Mouse (Mus musculus) limb, embryonic 12.5 days (tissue): Measurements from ENCODE around the gene Fbxl8. TPM values are rescaled to one million over a fixed set of nuclear protein-coding genes. Genes with fewer than 3 reads are reported as not detected.
A peak's percentile ranks its signal among the peaks of the same experiment; 100 is the strongest.

ENCODE experiments used
- ATAC-seq: fragments of 200-750 bp; cut with Nextera tagmentation; 2 replicates; pipeline ENCODE4 v1.8.0; 2017; ENCODE audit warnings: low read depth, moderate TSS enrichment; ENCODE audit not compliant: insufficient number of reproducible peaks, insufficient read depth, low FRiP score, low TSS enrichment
- H3K27ac ChIP-seq: fragments of 300-500 bp; sonication (generic); 2 replicates; pipeline ENCODE4 v1.5.1; 2016; ENCODE audit warnings: mild to moderate bottlenecking, moderate library complexity
- H3K27me3 ChIP-seq: fragments of 300-500 bp; sonication (generic); 2 replicates; pipeline ENCODE4 v1.6.1; 2016; ENCODE audit warnings: mild to moderate bottlenecking, moderate library complexity
- H3K36me3 ChIP-seq: fragments of 300-500 bp; sonication (generic); 2 replicates; pipeline ENCODE4 v1.6.1; 2016; ENCODE audit warnings: mild to moderate bottlenecking, moderate library complexity
- H3K4me1 ChIP-seq: fragments of 300-500 bp; sonication (generic); replicated peaks from 2 replicates; pipeline ENCODE4 v1.6.1; 2016
- H3K4me2 ChIP-seq: fragments of 300-500 bp; sonication (generic); 2 replicates; pipeline ENCODE4 v1.6.1; 2016; ENCODE audit warnings: mild to moderate bottlenecking, moderate library complexity
- H3K4me3 ChIP-seq: fragments of 300-500 bp; sonication (generic); replicated peaks from 2 replicates; pipeline ENCODE4 v1.5.1; 2016; ENCODE audit warnings: mild to moderate bottlenecking
- H3K9ac ChIP-seq: fragments of 300-500 bp; sonication (generic); replicated peaks from 2 replicates; pipeline ENCODE4 v1.6.1; 2016; ENCODE audit warnings: mild to moderate bottlenecking, moderate library complexity
- H3K9me3 ChIP-seq: fragments of 300-500 bp; sonication (generic); 2 replicates; pipeline ENCODE4 v1.6.1; 2016; ENCODE audit warnings: mild to moderate bottlenecking, moderate library complexity
- whole genome bisulfite sequencing: fragments of 180-500 bp; shearing (Covaris S2); methylation state at CpG from one replicate; pipeline ENCODE4 v1.1.7; 2016; 5-methylcytosine and 5-hydroxymethylcytosine counted together
- polyA plus RNA-seq: library from polyadenylated mRNA; unstranded; fragments of >200 nt; fragmentation: Nextera tagmentation; extraction: Ambion mirVana; gene quantifications from 2 replicates; pipeline ENCODE4 v1.2.1, GENCODE M21; 2016

The Fbxl8 gene
- polyA plus RNA-seq, 1 experiment from 2014 or later: 1.9 TPM

DNA sequence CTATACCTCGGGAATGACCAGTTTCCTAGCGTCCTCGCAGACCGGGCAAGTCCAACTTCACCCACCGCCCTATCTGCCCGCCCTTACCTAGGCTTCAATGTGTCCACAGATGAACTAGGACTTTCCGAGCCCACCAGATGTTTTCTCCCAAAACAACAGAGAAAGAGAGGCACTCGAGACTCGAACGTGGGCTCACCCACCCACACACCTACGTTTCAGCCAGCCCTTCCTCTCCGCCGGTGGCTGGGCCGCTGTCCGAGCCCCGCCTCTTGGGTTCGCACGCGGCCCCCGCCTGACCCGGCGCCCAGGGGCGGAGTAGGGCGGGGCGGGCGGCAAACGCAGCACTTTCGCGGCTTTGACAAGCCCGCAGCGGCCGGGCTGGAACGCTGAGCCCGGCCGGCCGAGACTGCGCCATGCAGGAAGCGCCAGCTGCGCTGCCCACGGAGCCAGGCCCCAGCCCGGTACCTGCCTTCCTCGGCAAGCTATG, 5.1 kb downstream of the Fbxl8 start, which contains the start of gene Hsf4:
Hsf4 (plus strand) TSS at position 341 of the 487 bp plus-strand sequence.
- no peak for ATAC-seq
- Histone ChIP-seq H3K27ac (no peak within 1 kb of the TSS), H3K4me3 (peak within 1 kb of the TSS; percentile 51), H3K27me3 (peaks cover 99% of the 10 kb centered on the region), H3K4me2 (peak within 1 kb of the TSS; percentile 86), H3K9me3 (peaks cover 6% of the 10 kb centered on the region; the same call in 1 of the 2 replicates), H3K36me3 (no peaks in the 10 kb centered on the region), H3K4me1 (peaks cover 40% of the 10 kb centered on the region), H3K9ac (peak within 1 kb of the TSS; percentile 57)
- WGBS: under 1% methylated on average over 42 of the region's 42 CpGs

DNA sequence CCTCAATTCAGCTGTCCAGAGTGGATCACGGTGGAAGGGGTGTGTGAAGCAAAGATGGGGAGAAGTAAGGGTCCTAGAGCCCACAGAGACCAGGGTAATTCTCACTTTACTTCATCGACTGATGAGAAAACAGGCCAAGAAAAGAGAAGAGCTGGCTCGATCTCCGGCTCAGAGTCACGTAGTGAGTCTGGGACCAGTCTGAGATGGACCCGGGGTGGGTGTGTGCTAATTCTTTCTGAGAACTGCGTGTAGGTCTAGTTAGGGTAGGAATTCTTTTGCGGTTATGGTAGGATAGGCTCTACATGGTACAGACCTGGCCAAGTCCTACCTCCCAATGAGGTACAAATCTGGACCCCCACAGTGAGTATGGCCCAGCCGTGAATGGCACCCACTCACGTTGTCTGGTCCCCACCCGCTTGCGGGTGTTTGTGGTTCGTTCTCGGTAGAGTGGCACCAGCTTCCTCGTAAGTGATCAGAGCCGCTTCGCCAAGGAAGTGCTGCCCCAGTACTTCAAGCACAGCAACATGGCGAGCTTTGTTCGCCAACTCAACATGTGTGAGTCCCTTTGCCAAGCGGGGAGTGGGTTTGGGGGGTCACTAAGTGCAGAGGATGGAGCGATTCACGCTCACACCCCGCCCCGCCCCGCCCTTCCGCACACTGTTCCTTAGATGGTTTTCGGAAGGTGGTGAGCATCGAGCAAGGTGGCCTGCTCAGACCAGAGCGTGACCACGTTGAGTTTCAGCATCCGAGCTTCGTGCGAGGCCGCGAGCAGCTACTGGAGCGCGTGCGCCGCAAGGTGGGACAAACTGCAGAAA, 5.9 kb downstream of the Fbxl8 start:
- H3K4me1 ChIP-seq: peaks cover 36% of the 10 kb centered on the region
- peak; percentile 0; the same call in 1 of the 2 replicates for ATAC-seq

DNA sequence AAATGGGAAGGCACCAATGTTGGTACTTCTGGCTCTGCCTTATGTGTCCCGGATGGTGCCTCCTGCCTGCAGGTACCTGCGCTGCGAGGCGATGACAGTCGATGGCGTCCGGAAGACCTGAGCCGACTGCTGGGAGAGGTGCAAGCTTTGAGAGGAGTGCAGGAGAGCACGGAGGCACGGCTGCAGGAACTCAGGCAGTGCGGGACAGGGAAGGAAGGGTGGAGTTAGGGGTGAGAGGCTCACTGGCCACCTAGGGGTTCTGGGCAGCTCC, 6.4 kb downstream of the Fbxl8 start:
- peak overlapping the region; percentile 33 for H3K4me2 ChIP-seq

More for the DNA sequence above, 5.9 kb downstream of the Fbxl8 start:
- peak overlapping the region; percentile 86 for H3K4me2 ChIP-seq
- H3K27me3 ChIP-seq: peaks cover 99% of the 10 kb centered on the region
- peaks cover 6% of the 10 kb centered on the region; the same call in 1 of the 2 replicates for H3K9me3 ChIP-seq
- no peaks in the 10 kb centered on the region for H3K36me3 ChIP-seq
- WGBS: 2% methylated on average over 39 of the region's 39 CpGs
- H3K9ac ChIP-seq: no peak overlapping the region
- H3K27ac ChIP-seq: no peak overlapping the region
- peak overlapping the region; percentile 51 for H3K4me3 ChIP-seq

DNA sequence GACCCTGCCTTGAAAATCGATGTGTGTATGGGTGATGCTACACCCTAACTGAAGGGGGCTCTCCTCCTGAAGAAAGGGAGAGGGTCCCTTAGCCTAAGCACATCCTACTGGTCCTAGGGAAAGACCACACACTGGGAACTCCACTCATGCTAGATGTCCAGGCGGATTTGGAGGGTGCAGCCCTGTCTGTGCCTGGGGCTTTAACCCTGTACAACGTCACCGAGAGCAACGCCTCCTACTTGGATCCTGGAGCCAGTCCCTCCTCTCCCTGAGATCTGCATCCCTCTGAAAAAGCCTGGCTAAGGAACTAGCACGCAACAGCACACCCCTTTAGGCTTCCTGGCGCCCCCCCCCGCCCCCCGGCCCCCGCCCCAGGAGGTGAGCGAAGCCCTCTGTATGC, 10.9 kb downstream of the Fbxl8 start:
- H3K36me3 ChIP-seq: peaks cover 5% of the 10 kb centered on the region; the same call in 1 of the 2 replicates
- H3K9ac ChIP-seq: no peak overlapping the region
- H3K4me1 ChIP-seq: peaks cover 32% of the 10 kb centered on the region
- peaks cover 99% of the 10 kb centered on the region for H3K27me3 ChIP-seq
- H3K4me2 ChIP-seq: peak overlapping the region; percentile 85
- peak overlapping the region; percentile 44 for H3K4me3 ChIP-seq
- no peak for ATAC-seq
- no peaks in the 10 kb centered on the region for H3K9me3 ChIP-seq
- WGBS: 6% methylated on average over 10 of the region's 11 CpGs
- H3K27ac ChIP-seq: no peak overlapping the region

More for the DNA sequence above, 6.4 kb downstream of the Fbxl8 start:
- no peak overlapping the region for H3K27ac ChIP-seq
- no peaks in the 10 kb centered on the region for H3K36me3 ChIP-seq
- 3% methylated on average over 11 of the region's 11 CpGs for WGBS
- peaks cover 99% of the 10 kb centered on the region for H3K27me3 ChIP-seq
- no peak for ATAC-seq
- H3K9ac ChIP-seq: no peak overlapping the region
- H3K4me3 ChIP-seq: peak overlapping the region; percentile 13; the same call in 1 of the 2 replicates
- H3K9me3 ChIP-seq: peaks cover 6% of the 10 kb centered on the region; the same call in 1 of the 2 replicates
- peaks cover 41% of the 10 kb centered on the region for H3K4me1 ChIP-seq

DNA sequence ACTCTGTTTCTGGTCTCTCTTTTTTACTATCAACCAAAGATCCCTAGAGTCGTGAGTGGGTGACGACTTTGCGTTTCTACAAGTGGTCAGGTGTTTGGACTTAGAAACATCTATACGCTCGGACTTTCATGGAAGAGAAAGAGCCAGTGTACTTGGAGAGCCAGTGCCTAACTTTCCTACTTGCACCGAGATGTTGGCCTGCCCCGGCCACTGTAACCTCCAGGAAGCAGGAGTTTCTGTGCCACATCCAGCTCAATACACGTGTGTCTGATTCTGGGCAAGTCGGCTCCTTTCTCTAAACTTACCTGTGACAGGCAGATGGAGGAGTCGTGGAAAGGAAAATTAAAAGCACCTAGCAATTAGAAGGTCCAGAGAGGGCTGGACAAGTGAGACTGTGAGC, 11.4 kb downstream of the Fbxl8 start, which contains the start of gene Nol3:
Nol3 (plus strand) TSS at position 301 of the 400 bp plus-strand sequence.
- H3K36me3 ChIP-seq: peaks cover 6% of the 10 kb centered on the region; the same call in 1 of the 2 replicates
- no peaks in the 10 kb centered on the region for H3K9me3 ChIP-seq
- WGBS: 6% methylated on average over 10 of the region's 10 CpGs
- peaks cover 99% of the 10 kb centered on the region for H3K27me3 ChIP-seq
- peaks cover 27% of the 10 kb centered on the region for H3K4me1 ChIP-seq
- peak within 1 kb of the TSS; percentile 44 for H3K4me3 ChIP-seq
- peak within 1 kb of the TSS; percentile 55 for H3K9ac ChIP-seq
- no peak within 1 kb of the TSS for H3K27ac ChIP-seq
- peak within 1 kb of the TSS; percentile 85 for H3K4me2 ChIP-seq
- no peak for ATAC-seq

DNA sequence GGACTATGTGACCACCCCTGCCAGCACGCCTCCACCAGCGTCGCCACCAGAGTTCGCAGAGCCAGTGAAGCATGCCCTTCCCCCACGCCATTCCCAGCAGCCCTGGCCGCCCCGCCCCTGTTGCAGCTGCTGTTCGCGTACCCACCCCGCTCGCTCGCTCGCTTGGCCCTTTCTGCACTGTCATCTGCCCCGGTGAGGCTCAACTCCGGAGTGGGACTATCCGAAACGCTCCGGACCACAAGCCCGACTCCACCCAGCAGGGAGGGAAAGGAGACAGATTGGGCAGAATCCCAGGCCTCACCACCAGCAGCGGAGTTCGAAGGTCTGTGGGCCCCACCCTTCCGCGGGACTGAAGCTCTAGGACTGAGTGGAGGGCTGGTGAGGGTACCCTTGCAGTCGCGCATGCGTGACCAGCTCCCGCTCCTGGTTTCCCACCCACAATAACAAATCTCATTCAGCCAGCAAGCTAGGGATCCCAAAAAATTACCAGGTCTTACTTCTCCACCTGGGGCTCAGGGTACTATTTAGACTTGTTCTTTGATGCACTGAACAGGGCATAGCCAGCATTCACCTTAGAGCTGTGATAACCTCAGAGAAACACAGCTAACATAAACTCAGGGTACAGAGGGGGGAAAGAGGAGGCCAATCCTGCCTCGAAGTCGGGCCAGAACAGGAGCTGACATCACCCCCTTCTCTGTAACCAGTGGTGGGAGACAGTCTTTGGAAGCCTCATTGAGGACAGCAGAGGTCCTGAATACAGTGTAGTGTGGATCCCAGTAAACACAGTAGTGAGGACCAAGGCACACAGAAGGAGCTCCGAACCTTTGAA, 12.1 kb downstream of the Fbxl8 start:
- peak; percentile 67; the same call in 1 of the 2 replicates for ATAC-seq
- Histone ChIP-seq H3K9me3 (no peaks in the 10 kb centered on the region), H3K4me2 (peak overlapping the region; percentile 85), H3K27ac (no peak overlapping the region), H3K9ac (peak overlapping the region; percentile 55), H3K4me3 (peak overlapping the region; percentile 44), H3K36me3 (peaks cover 9% of the 10 kb centered on the region), H3K27me3 (peaks cover 97% of the 10 kb centered on the region), H3K4me1 (peaks cover 26% of the 10 kb centered on the region)
- 3% methylated on average over 30 of the region's 30 CpGs for WGBS

DNA sequence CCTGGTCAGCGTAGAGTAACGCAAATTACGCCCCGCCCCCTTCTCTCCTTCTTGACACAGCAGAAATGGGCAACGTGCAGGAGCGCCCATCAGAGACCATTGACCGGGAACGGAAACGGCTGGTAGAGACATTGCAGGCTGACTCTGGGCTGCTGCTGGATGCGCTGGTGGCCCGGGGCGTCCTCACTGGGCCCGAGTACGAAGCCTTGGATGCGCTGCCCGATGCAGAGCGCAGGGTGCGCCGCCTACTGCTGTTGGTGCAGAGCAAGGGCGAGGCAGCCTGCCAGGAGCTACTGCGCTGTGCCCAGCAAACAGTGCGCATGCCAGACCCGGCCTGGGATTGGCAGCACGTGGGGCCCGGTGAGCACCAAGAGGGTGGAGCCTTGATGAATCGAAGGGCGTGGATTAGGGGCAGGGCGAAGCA, 14.5 kb downstream of the Fbxl8 start:
- ATAC-seq: no peak
- Histone ChIP-seq H3K9me3 (no peaks in the 10 kb centered on the region), H3K27ac (no peak overlapping the region), H3K4me3 (peak overlapping the region; percentile 23), H3K36me3 (peaks cover 28% of the 10 kb centered on the region), H3K4me1 (peaks cover 24% of the 10 kb centered on the region), H3K27me3 (peaks cover 81% of the 10 kb centered on the region), H3K9ac (0 out of 2 replicates have a peak overlapping the region, but pooled peaks have one; percentile 34), H3K4me2 (peak overlapping the region; percentile 46)
- 4% methylated on average over 28 of the region's 28 CpGs for WGBS

DNA sequence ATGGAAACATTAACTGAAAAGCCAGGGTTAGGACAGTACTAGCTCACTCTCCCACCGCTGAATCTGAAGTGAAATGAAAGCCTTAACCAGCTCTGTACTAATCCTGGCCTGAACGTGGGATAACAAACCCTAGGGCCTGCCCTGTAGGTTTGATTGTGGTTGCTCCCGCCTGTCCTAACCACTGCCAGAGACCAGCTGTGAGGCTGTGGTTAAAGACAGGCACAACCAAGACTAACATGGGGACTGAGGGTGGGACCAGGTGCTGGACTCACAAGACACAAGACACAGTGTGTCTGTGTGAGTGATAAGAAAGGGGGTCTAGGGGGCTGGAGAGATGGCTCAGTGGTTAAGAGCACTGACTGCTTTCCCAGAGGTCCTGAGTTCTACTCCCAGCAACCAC, 16.1 kb downstream of the Fbxl8 start:
- WGBS: 62% methylated on average over 3 of the region's 3 CpGs
- peaks cover 39% of the 10 kb centered on the region for H3K36me3 ChIP-seq
- H3K4me1 ChIP-seq: peaks cover 19% of the 10 kb centered on the region
- H3K9ac ChIP-seq: no peak overlapping the region
- peaks cover 70% of the 10 kb centered on the region for H3K27me3 ChIP-seq
- H3K4me2 ChIP-seq: no peak overlapping the region
- H3K27ac ChIP-seq: no peak overlapping the region
- no peaks in the 10 kb centered on the region for H3K9me3 ChIP-seq
- ATAC-seq: no peak
- H3K4me3 ChIP-seq: no peak overlapping the region

DNA sequence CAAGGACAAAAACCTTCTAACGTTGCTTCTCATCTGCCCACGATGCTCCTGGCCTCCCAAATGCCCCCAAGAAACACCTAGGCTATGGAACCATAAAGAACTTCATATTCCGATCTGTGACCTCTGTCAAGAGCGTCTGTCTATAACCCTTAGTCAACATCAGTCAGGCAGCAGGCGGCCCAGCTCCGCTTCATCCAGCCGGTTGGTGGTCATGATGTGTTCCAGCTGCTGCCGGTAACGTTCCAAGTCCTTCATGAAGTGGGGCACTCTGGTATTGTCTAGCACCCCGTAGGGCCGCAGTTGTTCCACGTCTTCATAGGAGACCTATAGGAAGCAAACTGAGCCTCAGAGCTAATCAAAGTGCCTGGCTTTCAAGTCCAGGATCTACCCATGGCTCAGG, 17.4 kb downstream of the Fbxl8 start:
- no peak overlapping the region for H3K9ac ChIP-seq
- H3K27me3 ChIP-seq: peaks cover 58% of the 10 kb centered on the region
- no peak overlapping the region for H3K27ac ChIP-seq
- H3K4me2 ChIP-seq: no peak overlapping the region
- WGBS: 88% methylated on average over 12 of the region's 12 CpGs
- ATAC-seq: no peak
- H3K4me1 ChIP-seq: peaks cover 8% of the 10 kb centered on the region
- no peak overlapping the region for H3K4me3 ChIP-seq
- H3K36me3 ChIP-seq: peaks cover 44% of the 10 kb centered on the region
- no peaks in the 10 kb centered on the region for H3K9me3 ChIP-seq

DNA sequence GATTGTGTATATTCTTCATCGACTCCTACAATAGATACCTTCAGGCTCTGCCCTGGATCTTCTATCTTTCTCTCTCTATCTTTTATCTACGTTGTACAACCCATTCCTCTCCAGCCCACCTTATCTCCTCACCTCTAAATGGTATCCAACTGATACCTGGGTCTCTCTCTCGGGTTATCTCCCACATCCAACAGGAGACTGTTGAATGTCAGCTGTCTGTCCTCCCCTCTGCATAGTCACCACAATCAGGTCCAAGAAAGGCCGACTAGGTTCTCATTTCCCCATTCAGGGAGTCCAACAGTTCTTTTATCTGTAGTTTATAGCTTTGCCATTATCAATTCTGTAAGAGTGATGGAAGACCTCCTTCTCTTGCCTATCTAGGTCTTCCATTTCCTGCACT, 17.8 kb downstream of the Fbxl8 start:
- Histone ChIP-seq H3K36me3 (peaks cover 46% of the 10 kb centered on the region), H3K27ac (no peak overlapping the region), H3K4me1 (peaks cover 8% of the 10 kb centered on the region), H3K4me2 (no peak overlapping the region), H3K4me3 (no peak overlapping the region), H3K9ac (no peak overlapping the region), H3K27me3 (peaks cover 54% of the 10 kb centered on the region), H3K9me3 (no peaks in the 10 kb centered on the region)
- 89% methylated on average over 4 of the region's 4 CpGs for WGBS
- no peak for ATAC-seq

DNA sequence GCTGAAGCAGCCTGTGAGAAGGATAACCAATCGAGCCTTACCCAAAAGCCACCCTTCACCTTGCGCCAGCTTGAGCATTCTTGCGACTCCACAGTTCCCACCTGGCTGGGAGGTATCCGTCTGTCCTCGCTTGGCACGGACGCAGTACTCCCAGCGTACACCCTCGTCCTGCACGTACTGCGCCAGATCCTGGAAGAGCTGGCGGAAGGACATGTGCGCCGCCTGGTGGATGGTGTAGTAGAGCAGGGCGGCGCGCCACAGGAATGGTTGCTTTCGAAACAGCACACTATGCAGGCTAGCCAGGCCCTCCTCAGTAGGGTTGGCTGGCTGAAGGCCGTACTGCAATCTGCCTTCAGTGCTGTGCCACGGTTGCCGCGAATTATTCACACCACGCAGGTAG, 18.6 kb downstream of the Fbxl8 start:
- no peak overlapping the region for H3K4me2 ChIP-seq
- peaks cover 45% of the 10 kb centered on the region for H3K27me3 ChIP-seq
- WGBS: 17% methylated on average over 23 of the region's 23 CpGs
- peaks cover 10% of the 10 kb centered on the region for H3K4me1 ChIP-seq
- no peaks in the 10 kb centered on the region for H3K9me3 ChIP-seq
- no peak overlapping the region for H3K4me3 ChIP-seq
- ATAC-seq: peak; percentile 37; the same call in 1 of the 2 replicates
- H3K36me3 ChIP-seq: peaks cover 46% of the 10 kb centered on the region
- no peak overlapping the region for H3K27ac ChIP-seq
- H3K9ac ChIP-seq: no peak overlapping the region
